Mouse (Mus musculus): Measurements from ENCODE around the gene 4930442H23Rik. TPM values are rescaled to one million over a fixed set of nuclear protein-coding genes. Genes with fewer than 3 reads are reported as not detected.

4930442H23Rik gene
- total and polyA plus RNA-seq, 2 experiments from 2014 or later, result not detected

GRCm38 (mm10) chr10:81216260-81216659 is 32.6 kb upstream of the 4930442H23Rik start:
- Histone ChIP-seq H3K9ac (replicated peaks; ENCODE audit: low read length, poor library complexity, severe bottlenecking) (no peak overlapping the region), H3K9me3 (ENCODE audit: low read length) (no peaks in the 10 kb centered on the region), H3K4me3 (ENCODE audit: low read depth, low read length) (no peak overlapping the region), H3K4me2 (ENCODE audit: low read depth, low read length, poor library complexity, severe bottlenecking) (no peak overlapping the region), H3K4me1 (ENCODE audit: insufficient read depth, low read length) (no peaks in the 10 kb centered on the region), H3K36me3 (ENCODE audit: insufficient read depth, low read length) (peaks cover 72% of the 10 kb centered on the region), H3K27me3 (ENCODE audit: insufficient read depth, low read length) (no peaks in the 10 kb centered on the region), H3K27ac (ENCODE audit: low read depth, low read length) (no peak overlapping the region)
- 93% methylated on average over 6 of the region's 6 CpGs for WGBS
- TF ChIP-seq CTCF (IDR thresholded peaks at IDR 0.05), result no peak
- DNase-seq (ENCODE audit: low spot score) (no peak), ATAC-seq (ENCODE audit: low FRiP score) (no peak)

GRCm38 (mm10) chr10:81210154-81210553 is 26.5 kb upstream of the 4930442H23Rik start:
- no peak overlapping the region for H3K9ac ChIP-seq (replicated peaks; ENCODE audit: low read length, poor library complexity, severe bottlenecking)
- ATAC-seq (ENCODE audit: low FRiP score) (no peak), DNase-seq (ENCODE audit: low spot score) (no peak)
- no peaks in the 10 kb centered on the region for H3K4me1 ChIP-seq (ENCODE audit: insufficient read depth, low read length)
- 97% methylated on average over 5 of the region's 5 CpGs for WGBS
- H3K36me3 ChIP-seq (ENCODE audit: insufficient read depth, low read length), result peaks cover 73% of the 10 kb centered on the region
- H3K27me3 ChIP-seq (ENCODE audit: insufficient read depth, low read length), result no peaks in the 10 kb centered on the region
- peak; percentile 59 for TF ChIP-seq CTCF (IDR thresholded peaks at IDR 0.05)
- H3K4me3 ChIP-seq (ENCODE audit: low read depth, low read length), result no peak overlapping the region
- no peak overlapping the region for H3K27ac ChIP-seq (ENCODE audit: low read depth, low read length)
- no peak overlapping the region for H3K4me2 ChIP-seq (ENCODE audit: low read depth, low read length, poor library complexity, severe bottlenecking)
- H3K9me3 ChIP-seq (ENCODE audit: low read length), result no peaks in the 10 kb centered on the region

- Histone ChIP-seq H3K36me3 (ENCODE audit: insufficient read depth, low read length) (peaks cover 31% of the 10 kb centered on the region), H3K9ac (replicated peaks; ENCODE audit: low read length, poor library complexity, severe bottlenecking) (no peak overlapping the region), H3K4me1 (ENCODE audit: insufficient read depth, low read length) (no peaks in the 10 kb centered on the region), H3K27ac (ENCODE audit: low read depth, low read length) (peak overlapping the region; percentile 51; the same call in 1 of the 2 replicates), H3K4me2 (ENCODE audit: low read depth, low read length, poor library complexity, severe bottlenecking) (no peak overlapping the region), H3K4me3 (ENCODE audit: low read depth, low read length) (no peak overlapping the region), H3K9me3 (ENCODE audit: low read length) (no peaks in the 10 kb centered on the region), H3K27me3 (ENCODE audit: insufficient read depth, low read length) (no peaks in the 10 kb centered on the region)
- TF ChIP-seq CTCF (IDR thresholded peaks at IDR 0.05), result no peak
- no peak for DNase-seq (ENCODE audit: low spot score)
- WGBS, result 72% methylated on average over 4 of the region's 4 CpGs
- no peak for ATAC-seq (ENCODE audit: low FRiP score)
These were observed 20.5 kb upstream of the 4930442H23Rik start for GRCm38 (mm10) chr10:81204137-81204536.

DNA sequence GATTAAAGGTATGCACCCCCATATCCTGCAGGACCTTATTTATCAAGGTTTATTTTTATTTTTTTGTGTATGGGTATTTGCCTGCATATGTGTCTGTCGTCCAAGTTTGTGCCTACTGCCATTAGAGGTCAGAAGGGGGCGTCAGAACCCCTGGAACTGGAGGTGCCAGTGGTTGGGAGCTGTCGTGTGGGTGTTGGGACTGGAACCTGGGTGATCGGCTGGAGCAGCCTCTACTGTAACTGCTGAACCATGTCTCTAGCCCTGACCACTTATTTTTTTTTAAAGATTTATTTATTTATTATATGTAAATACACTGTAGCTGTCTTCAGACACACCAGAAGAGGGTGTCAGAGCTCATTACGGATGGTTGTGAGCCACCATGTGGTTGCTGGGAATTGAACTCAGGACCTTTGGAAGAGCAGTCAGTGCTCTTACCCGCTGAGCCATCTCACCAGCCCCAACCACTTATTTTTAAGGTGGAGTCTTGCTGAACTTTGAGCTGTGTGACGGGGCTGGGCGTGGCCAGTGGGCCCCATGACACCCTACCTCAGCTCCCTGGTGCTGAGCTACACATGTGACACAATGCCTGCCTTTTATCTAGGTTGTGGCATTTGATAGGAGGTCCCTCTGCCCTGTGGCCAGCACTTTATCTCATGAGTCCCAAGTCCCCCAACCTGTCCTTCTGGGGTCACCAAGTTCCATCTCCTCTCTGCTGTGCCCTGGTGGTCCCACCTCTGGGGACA is 19.5 kb upstream of the 4930442H23Rik start:
- 72% methylated on average over 8 of the region's 8 CpGs for WGBS
- Histone ChIP-seq H3K9me3 (ENCODE audit: low read length) (no peaks in the 10 kb centered on the region), H3K27me3 (ENCODE audit: insufficient read depth, low read length) (no peaks in the 10 kb centered on the region), H3K4me2 (ENCODE audit: low read depth, low read length, poor library complexity, severe bottlenecking) (no peak overlapping the region), H3K4me1 (ENCODE audit: insufficient read depth, low read length) (no peaks in the 10 kb centered on the region), H3K9ac (replicated peaks; ENCODE audit: low read length, poor library complexity, severe bottlenecking) (no peak overlapping the region), H3K27ac (ENCODE audit: low read depth, low read length) (0 out of 2 replicates have a peak overlapping the region, but pooled peaks have one; percentile 51), H3K36me3 (ENCODE audit: insufficient read depth, low read length) (peaks cover 27% of the 10 kb centered on the region), H3K4me3 (ENCODE audit: low read depth, low read length) (no peak overlapping the region)
- DNase-seq (ENCODE audit: low spot score) (no peak), ATAC-seq (ENCODE audit: low FRiP score) (peak; percentile 5; the same call in 1 of the 2 replicates)
- peak; percentile 15; the same call in 1 of the 2 replicates for TF ChIP-seq CTCF (IDR thresholded peaks at IDR 0.05)

DNA sequence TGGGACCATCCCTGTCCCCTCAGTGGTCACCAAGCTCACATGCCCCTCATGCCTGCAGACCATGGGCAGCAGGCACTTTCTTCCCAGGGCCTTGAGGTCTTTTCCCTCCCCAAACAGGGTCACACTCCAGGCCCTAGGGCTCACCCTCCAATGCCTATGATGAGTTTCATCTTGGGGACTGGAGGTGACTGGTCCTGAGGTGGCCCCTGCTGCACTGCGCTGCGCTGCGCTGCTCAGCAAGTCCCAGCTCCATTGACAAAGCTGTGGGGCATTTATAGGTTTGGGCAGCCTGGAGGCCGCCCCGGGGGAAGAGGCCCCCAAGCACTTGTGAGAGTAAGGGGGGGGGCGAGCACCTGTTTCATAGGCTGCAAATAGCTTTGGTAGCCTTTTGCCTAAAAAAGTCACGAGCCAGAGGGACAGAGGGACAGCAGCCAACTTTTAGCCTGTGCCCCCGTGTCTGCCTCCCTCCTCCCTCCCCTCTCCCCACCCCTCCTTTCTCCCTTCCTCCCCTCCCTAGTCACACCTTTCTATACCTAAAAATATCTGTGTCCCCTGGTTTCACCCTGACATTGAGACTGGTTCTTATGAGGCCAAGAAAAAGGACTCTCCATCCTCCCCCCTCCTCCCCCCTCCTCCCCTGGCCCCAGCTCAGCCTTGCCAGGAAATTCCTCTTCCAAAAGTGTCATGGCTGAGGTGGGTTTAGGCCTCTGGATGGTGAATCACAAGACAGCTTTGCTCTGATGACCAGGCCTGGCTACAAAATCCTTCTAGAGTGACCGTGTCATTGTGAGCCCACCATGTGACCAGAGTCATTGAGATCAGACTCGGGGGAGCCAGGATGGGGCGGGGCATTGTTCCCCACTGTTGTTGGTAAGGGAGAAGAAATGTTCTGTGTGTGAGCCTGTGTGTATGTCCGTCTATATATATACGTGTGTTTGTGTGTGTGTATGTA is 18.4 kb upstream of the 4930442H23Rik start, which contains the start of gene Nmrk2:
Gene Nmrk2 (minus strand): TSS at position 245 of the 952 bp plus-strand sequence.
- Histone ChIP-seq H3K9ac (replicated peaks; ENCODE audit: low read length, poor library complexity, severe bottlenecking) (no peak within 1 kb of the TSS), H3K27ac (ENCODE audit: low read depth, low read length) (no peak within 1 kb of the TSS), H3K4me3 (ENCODE audit: low read depth, low read length) (no peak within 1 kb of the TSS), H3K9me3 (ENCODE audit: low read length) (no peaks in the 10 kb centered on the region), H3K4me2 (ENCODE audit: low read depth, low read length, poor library complexity, severe bottlenecking) (no peak within 1 kb of the TSS), H3K27me3 (ENCODE audit: insufficient read depth, low read length) (no peaks in the 10 kb centered on the region), H3K36me3 (ENCODE audit: insufficient read depth, low read length) (peaks cover 17% of the 10 kb centered on the region), H3K4me1 (ENCODE audit: insufficient read depth, low read length) (no peaks in the 10 kb centered on the region)
- ATAC-seq (ENCODE audit: low FRiP score) (no peak), DNase-seq (ENCODE audit: low spot score) (no peak)
- 54% methylated on average over 13 of the region's 13 CpGs for WGBS
- no peak for TF ChIP-seq CTCF (IDR thresholded peaks at IDR 0.05)

All from midbrain, postnatal 0 days (tissue).